Comparison of ENCODE assay signal across 12 mouse cellular contexts in the genomic region with DNA sequence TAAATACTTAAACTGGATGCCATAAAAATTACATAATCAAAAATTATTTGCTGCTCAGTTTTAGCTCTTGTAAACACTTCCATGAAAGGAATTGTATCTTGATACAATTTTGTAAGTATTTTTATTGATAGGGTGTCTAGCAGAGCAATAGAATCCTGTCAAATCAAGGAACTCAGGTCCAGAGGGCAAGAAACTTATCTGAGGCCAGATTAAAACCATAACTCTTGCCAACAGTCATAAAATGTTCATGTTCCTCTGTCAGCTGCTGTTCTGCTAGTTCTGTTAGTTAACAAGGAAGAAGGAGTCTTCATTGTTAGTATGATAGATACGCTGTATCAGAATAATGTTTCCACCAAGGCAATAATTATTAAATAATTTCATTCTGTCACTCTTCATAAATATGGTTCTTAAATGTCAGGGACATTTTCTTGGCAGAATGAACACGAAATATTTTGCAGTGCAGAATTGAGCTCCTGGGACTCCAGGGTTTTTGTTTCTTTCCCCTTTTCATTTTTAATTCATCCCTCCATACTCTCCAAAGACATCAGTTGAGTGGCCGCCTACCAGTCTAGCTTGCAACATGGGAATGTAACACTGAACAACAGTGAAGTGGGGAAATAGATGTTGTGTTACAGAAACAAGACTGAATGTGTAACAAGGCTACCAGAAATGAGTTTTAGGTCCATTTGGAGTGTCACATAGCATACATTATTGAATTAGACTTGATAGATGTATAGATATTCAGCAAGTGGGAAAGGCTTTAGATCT.
"Had no signal": no experiment of that assay in that cellular context is flagged by ENCODE, and none has a peak within 500 bp of the region (broad histone marks: within the 10 kb centered on the region; RNA-seq: fewer than 3 reads in every experiment).

No protein-coding gene starts in this region.

- H3K27ac ChIP-seq: hindbrain, postnatal 0 days; kidney, embryonic 15.5 days; limb, embryonic 15.5 days; liver, embryonic 12.5 days; midbrain, embryonic 12.5 days had no signal

- H3K9ac ChIP-seq: kidney, embryonic 15.5 days; limb, embryonic 15.5 days; liver, embryonic 12.5 days; midbrain, embryonic 12.5 days had no signal

- H3K27me3 ChIP-seq: kidney, embryonic 15.5 days; limb, embryonic 15.5 days; liver, embryonic 12.5 days; megakaryocyte, embryonic 14.5 days; midbrain, embryonic 12.5 days had no signal

- H3K4me2 ChIP-seq: kidney, embryonic 15.5 days; limb, embryonic 15.5 days; liver, embryonic 12.5 days; midbrain, embryonic 12.5 days had no signal

- ATAC-seq: hindbrain, postnatal 0 days; liver, embryonic 12.5 days; midbrain, embryonic 16.5 days had no signal

- H3K36me3 ChIP-seq: kidney, embryonic 15.5 days; limb, embryonic 15.5 days; liver, embryonic 12.5 days; midbrain, embryonic 12.5 days had no signal

- DNase-seq: layer of hippocampus, adult 9-11 months; layer of hippocampus, postnatal 36 days; right cerebral cortex, postnatal 14 days; thymus, adult 18-20 months; thymus, postnatal 14 days had no signal

- H3K9me3 ChIP-seq: kidney, embryonic 15.5 days; limb, embryonic 15.5 days; liver, embryonic 12.5 days; midbrain, embryonic 12.5 days had no signal

- H3K4me3 ChIP-seq: kidney, embryonic 15.5 days; limb, embryonic 15.5 days; liver, embryonic 12.5 days; megakaryocyte, embryonic 14.5 days; midbrain, embryonic 12.5 days had no signal

- H3K4me1 ChIP-seq: kidney, embryonic 15.5 days; limb, embryonic 15.5 days; liver, embryonic 12.5 days; megakaryocyte, embryonic 14.5 days; midbrain, embryonic 12.5 days had no signal
